Mouse (Mus musculus) limb, embryonic 14.5 days (tissue): Measurements from ENCODE around the gene Tmcc1. TPM values are rescaled to one million over a fixed set of nuclear protein-coding genes. Genes with fewer than 3 reads are reported as not detected.

Source experiments
- ATAC-seq: fragments of 200-750 bp; cut with Nextera tagmentation; 2 replicates; pipeline ENCODE4 v1.8.0; 2017; ENCODE audit warnings: low read depth, moderate number of reproducible peaks, moderate TSS enrichment; ENCODE audit not compliant: low FRiP score
- DNase-seq: peaks from one replicate; pipeline ENCODE4 v3.0.0-alpha.2; 2015; ENCODE audit warnings: low spot score
- H3K27ac ChIP-seq: fragments of 300-500 bp; sonication (generic); replicated peaks from 2 replicates; pipeline ENCODE4 v1.5.1; 2014; ENCODE audit warnings: low read depth, mild to moderate bottlenecking, low read length, moderate library complexity, mixed read lengths
- H3K27me3 ChIP-seq: fragments of 300-500 bp; sonication (generic); 2 replicates; pipeline ENCODE4 v1.6.1; 2014; ENCODE audit warnings: low read length, mixed read lengths; ENCODE audit not compliant: control insufficient read depth, insufficient read depth
- H3K36me3 ChIP-seq: fragments of 300-500 bp; sonication (generic); 2 replicates; pipeline ENCODE4 v1.6.1; 2014; ENCODE audit warnings: mild to moderate bottlenecking, low read length, moderate library complexity, mixed read lengths; ENCODE audit not compliant: control insufficient read depth, insufficient read depth
- H3K4me1 ChIP-seq: fragments of 300-500 bp; sonication (generic); 2 replicates; pipeline ENCODE4 v1.6.1; 2014; ENCODE audit warnings: antibody characterized with exemption, low read length, mixed read lengths; ENCODE audit not compliant: control insufficient read depth, insufficient read depth
- H3K4me2 ChIP-seq: fragments of 300-500 bp; sonication (generic); replicated peaks from 2 replicates; pipeline ENCODE4 v1.6.1; 2014; ENCODE audit warnings: low read depth, mild to moderate bottlenecking, low read length, moderate library complexity; ENCODE audit not compliant: severe bottlenecking
- H3K4me3 ChIP-seq: fragments of 300-500 bp; sonication (generic); replicated peaks from 2 replicates; pipeline ENCODE4 v1.5.1; 2014; ENCODE audit warnings: low read length
- H3K9ac ChIP-seq: fragments of 300-500 bp; sonication (generic); 2 replicates; pipeline ENCODE4 v1.6.1; 2014; ENCODE audit warnings: mild to moderate bottlenecking, low read depth, low read length, moderate library complexity; ENCODE audit not compliant: severe bottlenecking
- H3K9me3 ChIP-seq: fragments of 300-500 bp; sonication (generic); 2 replicates; pipeline ENCODE4 v1.6.1; 2016; ENCODE audit warnings: low read length; ENCODE audit not compliant: control insufficient read depth
- POLR2A ChIP-seq: fragments of 200-500 bp; IDR thresholded peaks from 2 replicates; pipeline ENCODE4 v1.8.0; 2012; ENCODE audit warnings: inconsistent platforms, mild to moderate bottlenecking, moderate library complexity, borderline replicate concordance; ENCODE audit not compliant: insufficient read depth, insufficient read length; ENCODE audit errors: extremely low read depth
- WGBS: fragments of 180-500 bp; shearing (Covaris S2); extraction: QIAGEN DNeasy Blood & Tissue Kit; methylation state at CpG from one replicate; pipeline ENCODE4 v1.1.7; 2014; 5-methylcytosine and 5-hydroxymethylcytosine counted together
- polyA plus RNA-seq, 2 experiments: library from polyadenylated mRNA; depleted of rRNA in 1 of 2; stranded (reverse) in 1 of 2; unstranded in 1 of 2; fragments of >200 nt; fragmentation: Nextera tagmentation in 1 of 2; extraction: Ambion mirVana in 1 of 2; gene quantifications; 2 replicates each; pipeline versions ENCODE4 v1.2.1 to v1.2.3; 2012 to 2014

Tmcc1 gene
- polyA plus RNA-seq, 2 experiments = 11.1 to 23.4 TPM

GRCm38 (mm10) chr6:116140782-116141181, 52.5 kb downstream of the Tmcc1 start:
- TF ChIP-seq POLR2A = no peak
- ATAC-seq (no peak), DNase-seq (no peak)
- Histone ChIP-seq H3K9me3 (no peaks in the 10 kb centered on the region), H3K27me3 (no peaks in the 10 kb centered on the region), H3K27ac (no peak overlapping the region), H3K36me3 (no peaks in the 10 kb centered on the region), H3K4me1 (peaks cover 7% of the 10 kb centered on the region; the same call in 1 of the 2 replicates), H3K4me3 (no peak overlapping the region), H3K4me2 (no peak overlapping the region), H3K9ac (no peak overlapping the region)

- ATAC-seq = no peak
- H3K36me3 ChIP-seq = no peaks in the 10 kb centered on the region
- H3K27ac ChIP-seq = no peak overlapping the region
- H3K4me3 ChIP-seq = no peak overlapping the region
- no peak for TF ChIP-seq POLR2A
- H3K9ac ChIP-seq = no peak overlapping the region
- no peak overlapping the region for H3K4me2 ChIP-seq
- H3K27me3 ChIP-seq = no peaks in the 10 kb centered on the region
- no peaks in the 10 kb centered on the region for H3K9me3 ChIP-seq
- peaks cover 7% of the 10 kb centered on the region; the same call in 1 of the 2 replicates for H3K4me1 ChIP-seq
- WGBS = 45% methylated on average over 2 of the region's 2 CpGs
- no peak for DNase-seq
These were observed 54.0 kb downstream of the Tmcc1 start for GRCm38 (mm10) chr6:116139143-116139856.

- H3K4me2 ChIP-seq = no peak overlapping the region
- H3K27me3 ChIP-seq = no peaks in the 10 kb centered on the region
- H3K27ac ChIP-seq = no peak overlapping the region
- peaks cover 7% of the 10 kb centered on the region; the same call in 1 of the 2 replicates for H3K4me1 ChIP-seq
- ATAC-seq (no peak), DNase-seq (peak; percentile 6)
- no peaks in the 10 kb centered on the region for H3K9me3 ChIP-seq
- no peak overlapping the region for H3K4me3 ChIP-seq
- TF ChIP-seq POLR2A = no peak
- 44% methylated on average over 7 of the region's 7 CpGs for WGBS
- peaks cover 9% of the 10 kb centered on the region for H3K36me3 ChIP-seq
- no peak overlapping the region for H3K9ac ChIP-seq
These were observed 57.2 kb downstream of the Tmcc1 start for GRCm38 (mm10) chr6:116135971-116136632.

GRCm38 (mm10) chr6:116133756-116134155, 59.5 kb downstream of the Tmcc1 start:
- WGBS = 77% methylated on average over 8 of the region's 8 CpGs
- no peak for ATAC-seq

GRCm38 (mm10) chr6:116131771-116132170, 61.5 kb downstream of the Tmcc1 start:
- ATAC-seq (no peak), DNase-seq (no peak)
- Histone ChIP-seq H3K27me3 (no peaks in the 10 kb centered on the region), H3K4me2 (no peak overlapping the region), H3K9me3 (no peaks in the 10 kb centered on the region), H3K27ac (no peak overlapping the region), H3K36me3 (peaks cover 9% of the 10 kb centered on the region), H3K9ac (no peak overlapping the region), H3K4me3 (no peak overlapping the region), H3K4me1 (peaks cover 7% of the 10 kb centered on the region; the same call in 1 of the 2 replicates)
- TF ChIP-seq POLR2A = no peak
- WGBS = 85% methylated on average over 1 of the region's 1 CpGs

More at GRCm38 (mm10) chr6:116133756-116134155, 59.5 kb downstream of the Tmcc1 start:
- Histone ChIP-seq H3K4me3 (no peak overlapping the region), H3K27ac (no peak overlapping the region), H3K4me1 (peaks cover 7% of the 10 kb centered on the region; the same call in 1 of the 2 replicates), H3K36me3 (peaks cover 9% of the 10 kb centered on the region), H3K9ac (no peak overlapping the region), H3K27me3 (no peaks in the 10 kb centered on the region), H3K9me3 (no peaks in the 10 kb centered on the region), H3K4me2 (no peak overlapping the region)
- no peak for DNase-seq
- TF ChIP-seq POLR2A = no peak
